Mouse (Mus musculus) heart, postnatal 0 days (tissue): Measurements from ENCODE around the gene Pigb. TPM values are rescaled to one million over a fixed set of nuclear protein-coding genes. Genes with fewer than 3 reads are reported as not detected.

Experiments used
- ATAC-seq: fragments of 200-750 bp; cut with Nextera tagmentation; 2 replicates; pipeline ENCODE4 v1.8.0; 2017; ENCODE audit warnings: low read depth, moderate number of reproducible peaks, moderate library complexity; ENCODE audit not compliant: insufficient read depth
- DNase-seq: peaks from one replicate; pipeline ENCODE4 v3.0.0-alpha.2; 2016; ENCODE audit warnings: low spot score
- H3K27ac ChIP-seq: fragments of 300-500 bp; sonication (generic); 2 replicates; pipeline ENCODE4 v1.5.1; 2014; ENCODE audit warnings: low read depth, mild to moderate bottlenecking
- H3K27me3 ChIP-seq: fragments of 300-500 bp; sonication (generic); 2 replicates; pipeline ENCODE4 v1.6.1; 2014; ENCODE audit warnings: low read length, mixed read lengths; ENCODE audit not compliant: control insufficient read depth, insufficient read depth
- H3K36me3 ChIP-seq: fragments of 300-500 bp; sonication (generic); replicated peaks from 2 replicates; pipeline ENCODE4 v1.6.1; 2014; ENCODE audit warnings: low read length, mixed read lengths; ENCODE audit not compliant: control insufficient read depth, insufficient read depth
- H3K4me1 ChIP-seq: fragments of 300-500 bp; sonication (generic); 2 replicates; pipeline ENCODE4 v1.6.1; 2014; ENCODE audit warnings: antibody characterized with exemption; ENCODE audit not compliant: control insufficient read depth, insufficient read depth
- H3K4me2 ChIP-seq: fragments of 300-500 bp; sonication (generic); 2 replicates; pipeline ENCODE4 v1.6.1; 2014; ENCODE audit warnings: low read depth, mild to moderate bottlenecking, low read length, moderate library complexity
- H3K4me3 ChIP-seq: fragments of 300-500 bp; sonication (generic); 2 replicates; pipeline ENCODE4 v1.5.1; 2014; ENCODE audit warnings: low read depth, low read length
- H3K9ac ChIP-seq: fragments of 300-500 bp; sonication (generic); replicated peaks from 2 replicates; pipeline ENCODE4 v1.6.1; 2014; ENCODE audit warnings: low read depth, low read length, mixed read lengths
- H3K9me3 ChIP-seq: fragments of 300-500 bp; sonication (generic); replicated peaks from 2 replicates; pipeline ENCODE4 v1.6.1; 2016; ENCODE audit warnings: low read length; ENCODE audit not compliant: control insufficient read depth
- CTCF ChIP-seq: IDR thresholded peaks from 2 replicates; pipeline ENCODE4 v1.5.1; 2016; ENCODE audit warnings: antibody characterized with exemption, control low read depth, low read depth
- EP300 ChIP-seq: IDR thresholded peaks from 2 replicates; pipeline ENCODE4 v1.6.1; 2016; ENCODE audit warnings: antibody characterized with exemption, low read depth
- WGBS: fragments of 180-500 bp; shearing (Covaris S2); extraction: QIAGEN DNeasy Blood & Tissue Kit; methylation state at CpG from one replicate; pipeline ENCODE4 v1.1.7; 2014; 5-methylcytosine and 5-hydroxymethylcytosine counted together
- polyA plus RNA-seq: library from polyadenylated mRNA; unstranded; fragments of >200 nt; fragmentation: Nextera tagmentation; extraction: Ambion mirVana; gene quantifications from 2 replicates; pipeline ENCODE4 v1.2.1, GENCODE M21; 2015
- total RNA-seq: library from RNA; depleted of rRNA; stranded (reverse); fragments of >200 nt; gene quantifications from 2 replicates; pipeline ENCODE4 v1.2.3, GENCODE M21; 2014; ENCODE audit warnings: low replicate concordance

The Pigb gene
- total and polyA plus RNA-seq, 2 experiments from 2014 or later: 2.5 to 3.0 TPM

GRCm38 (mm10) chr9:73031421-73031820 lies 8.8 kb downstream of the Pigb start:
- DNase-seq (no peak), ATAC-seq (no peak)
- Histone ChIP-seq H3K9ac (no peak overlapping the region), H3K36me3 (peaks cover 41% of the 10 kb centered on the region), H3K27ac (no peak overlapping the region), H3K9me3 (no peaks in the 10 kb centered on the region; the same call in 1 of the 2 replicates), H3K4me3 (no peak overlapping the region), H3K27me3 (no peaks in the 10 kb centered on the region), H3K4me1 (no peaks in the 10 kb centered on the region), H3K4me2 (no peak overlapping the region)
- 61% methylated on average over 4 of the region's 4 CpGs for WGBS
- TF ChIP-seq CTCF: no peak

- no peak overlapping the region for H3K4me3 ChIP-seq
- H3K4me1 ChIP-seq: no peaks in the 10 kb centered on the region
- no peak for ATAC-seq
- H3K4me2 ChIP-seq: no peak overlapping the region
- H3K9me3 ChIP-seq: no peaks in the 10 kb centered on the region; the same call in 1 of the 2 replicates
- H3K27ac ChIP-seq: no peak overlapping the region
- no peak overlapping the region for H3K9ac ChIP-seq
- H3K36me3 ChIP-seq: peaks cover 41% of the 10 kb centered on the region
- H3K27me3 ChIP-seq: no peaks in the 10 kb centered on the region
- no peak for DNase-seq
- 89% methylated on average over 1 of the region's 1 CpGs for WGBS
- no peak for TF ChIP-seq EP300
- TF ChIP-seq CTCF: no peak
Measured at GRCm38 (mm10) chr9:73030443-73030842, 9.7 kb downstream of the Pigb start.

DNA sequence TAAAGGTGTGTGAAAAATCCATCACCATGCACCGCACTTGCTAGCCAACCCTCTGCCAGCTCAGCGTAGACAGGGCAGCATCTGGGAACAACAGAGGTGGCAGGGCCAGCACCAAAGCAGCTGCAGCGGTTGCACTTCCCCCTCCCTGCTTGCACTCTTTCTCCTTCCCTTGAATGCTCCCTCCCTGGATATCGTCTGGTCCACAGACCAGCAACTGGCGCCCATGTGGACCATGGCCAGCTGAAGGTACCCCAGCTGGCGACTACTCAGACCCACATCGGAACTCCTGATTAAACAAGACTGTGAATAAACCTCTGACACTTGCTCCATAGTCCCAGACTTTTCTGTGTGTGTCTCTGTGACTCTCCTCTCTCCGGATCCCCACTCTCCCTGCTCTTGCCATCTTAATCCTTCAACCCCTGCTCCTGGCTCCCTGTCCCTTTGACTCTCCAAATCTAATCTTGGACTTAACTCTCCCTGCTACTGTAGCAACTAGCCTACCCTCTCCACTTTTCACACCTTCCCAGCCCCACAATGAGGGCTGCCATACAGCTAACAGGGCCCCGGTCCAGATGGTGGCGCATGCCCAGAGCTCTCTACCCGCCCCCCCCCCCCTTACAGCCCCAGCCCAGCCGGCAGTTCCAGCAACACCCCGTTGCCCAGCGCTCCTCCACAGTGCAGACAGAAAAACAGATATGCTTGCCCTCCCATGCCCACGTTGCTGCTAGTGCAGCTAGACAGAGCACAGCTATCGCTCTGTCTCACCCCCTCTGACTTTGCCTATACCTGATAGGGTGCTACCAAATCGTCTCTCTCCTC lies 14.2 kb downstream of the Pigb start:
- no peaks in the 10 kb centered on the region for H3K4me1 ChIP-seq
- ATAC-seq: peak; percentile 77
- 0 out of 2 replicates have a peak overlapping the region, but pooled peaks have one; percentile 29 for H3K9ac ChIP-seq
- peaks cover 28% of the 10 kb centered on the region; the same call in 1 of the 2 replicates for H3K36me3 ChIP-seq
- DNase-seq: peak; percentile 32
- WGBS: 21% methylated on average over 16 of the region's 17 CpGs
- H3K27me3 ChIP-seq: no peaks in the 10 kb centered on the region
- H3K27ac ChIP-seq: peak overlapping the region; percentile 9; the same call in 1 of the 2 replicates
- peak overlapping the region; percentile 46 for H3K4me2 ChIP-seq
- no peak for TF ChIP-seq EP300
- no peak for TF ChIP-seq CTCF
- no peak overlapping the region; the same call in 1 of the 2 replicates for H3K4me3 ChIP-seq
- H3K9me3 ChIP-seq: no peaks in the 10 kb centered on the region

DNA sequence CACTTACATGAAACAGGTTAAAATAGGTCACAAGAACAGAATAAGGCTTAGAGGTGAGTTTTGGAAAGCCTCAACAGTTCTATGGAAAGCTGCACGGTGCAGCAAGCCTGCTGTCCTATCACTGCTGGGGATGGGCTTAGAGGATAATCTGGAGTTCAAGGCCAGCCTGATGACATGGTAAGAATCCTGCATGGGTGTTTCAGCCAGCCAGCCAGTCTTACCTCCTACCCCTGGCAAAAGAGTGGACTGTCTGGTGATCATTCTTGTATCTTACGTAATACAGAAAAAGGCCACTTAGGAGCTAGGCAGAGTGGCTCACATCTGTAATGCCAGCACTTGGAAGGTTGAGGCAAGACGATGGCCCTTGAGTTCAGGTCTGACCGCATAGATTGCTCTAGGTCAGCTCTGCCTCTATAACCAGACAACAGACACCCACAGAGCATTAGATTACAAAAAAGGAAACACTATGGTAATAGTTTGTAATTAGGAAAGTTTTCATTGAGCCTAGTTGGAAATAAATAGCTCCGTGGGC lies 19.5 kb downstream of the Pigb start:
- no peak overlapping the region for H3K4me2 ChIP-seq
- ATAC-seq: no peak

DNA sequence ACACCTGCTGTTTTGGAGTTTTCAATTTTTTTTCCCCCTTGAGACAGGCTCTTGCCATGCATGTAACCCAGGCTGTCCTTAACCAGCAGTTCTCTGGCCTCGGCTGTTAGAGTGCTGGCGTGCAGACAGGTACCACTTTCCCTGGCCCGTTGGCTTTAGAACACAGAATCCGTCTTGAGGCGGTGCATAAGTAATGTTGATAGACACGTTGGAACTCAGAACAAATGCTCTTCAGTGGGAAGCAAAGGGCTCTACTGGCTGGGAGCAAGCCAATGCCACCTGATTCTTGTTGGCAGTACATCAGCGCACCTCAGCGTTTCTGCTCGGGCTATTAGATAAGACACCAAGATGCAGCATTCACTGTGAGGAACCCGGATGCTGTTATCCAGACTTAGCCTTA lies 20.3 kb downstream of the Pigb start:
- no peak overlapping the region for H3K4me2 ChIP-seq
- H3K27ac ChIP-seq: no peak overlapping the region
- H3K4me3 ChIP-seq: no peak overlapping the region
- peaks cover 59% of the 10 kb centered on the region for H3K36me3 ChIP-seq
- no peaks in the 10 kb centered on the region for H3K4me1 ChIP-seq
- WGBS: 71% methylated on average over 10 of the region's 10 CpGs
- TF ChIP-seq CTCF (no peak), EP300 (no peak)
- H3K27me3 ChIP-seq: no peaks in the 10 kb centered on the region
- DNase-seq (no peak), ATAC-seq (no peak)
- no peaks in the 10 kb centered on the region for H3K9me3 ChIP-seq
- no peak overlapping the region for H3K9ac ChIP-seq

More for the DNA sequence above, 19.5 kb downstream of the Pigb start:
- no peak for TF ChIP-seq EP300
- TF ChIP-seq CTCF: no peak
- no peak overlapping the region for H3K9ac ChIP-seq
- peaks cover 51% of the 10 kb centered on the region for H3K36me3 ChIP-seq
- no peak overlapping the region for H3K4me3 ChIP-seq
- no peaks in the 10 kb centered on the region for H3K4me1 ChIP-seq
- H3K27ac ChIP-seq: no peak overlapping the region
- WGBS: 88% methylated on average over 5 of the region's 5 CpGs
- no peak for DNase-seq
- no peaks in the 10 kb centered on the region for H3K27me3 ChIP-seq
- no peaks in the 10 kb centered on the region for H3K9me3 ChIP-seq
